Mouse (Mus musculus): ENCODE data around the gene Plekhm1. TPM values are rescaled to one million over a fixed set of nuclear protein-coding genes. Genes with fewer than 3 reads are reported as not detected.

Plekhm1 gene
- polyA plus RNA-seq, 1 experiment from 2014 or later = 7.6 TPM

GRCm38 (mm10) chr11:103381956-103382613 is 30.4 kb downstream of the Plekhm1 start:
- no peaks in the 10 kb centered on the region for H3K9me3 ChIP-seq (ENCODE audit: control insufficient read depth, low read length)
- H3K4me3 ChIP-seq (ENCODE audit: low read depth, low read length) = no peak overlapping the region
- no peak overlapping the region for H3K9ac ChIP-seq (ENCODE audit: low read length)
- DNase-seq (ENCODE audit: low spot score, missing footprints) (no peak), ATAC-seq (ENCODE audit: low FRiP score) (no peak)
- H3K27ac ChIP-seq (ENCODE audit: low read depth, low read length) = no peak overlapping the region
- WGBS = 84% methylated on average over 5 of the region's 5 CpGs
- no peaks in the 10 kb centered on the region for H3K4me1 ChIP-seq (ENCODE audit: control insufficient read depth, insufficient read depth, low read length)
- peaks cover 6% of the 10 kb centered on the region for H3K36me3 ChIP-seq (ENCODE audit: control insufficient read depth, insufficient read depth, low read length)
- no peaks in the 10 kb centered on the region for H3K27me3 ChIP-seq (ENCODE audit: control insufficient read depth, insufficient read depth, low read length)
- H3K4me2 ChIP-seq = no peak overlapping the region

- Histone ChIP-seq H3K27ac (ENCODE audit: low read depth, low read length) (no peak overlapping the region), H3K27me3 (ENCODE audit: control insufficient read depth, insufficient read depth, low read length) (no peaks in the 10 kb centered on the region), H3K36me3 (ENCODE audit: control insufficient read depth, insufficient read depth, low read length) (peaks cover 8% of the 10 kb centered on the region), H3K9ac (ENCODE audit: low read length) (no peak overlapping the region), H3K4me1 (ENCODE audit: control insufficient read depth, insufficient read depth, low read length) (no peaks in the 10 kb centered on the region), H3K4me2 (no peak overlapping the region), H3K9me3 (ENCODE audit: control insufficient read depth, low read length) (no peaks in the 10 kb centered on the region), H3K4me3 (ENCODE audit: low read depth, low read length) (no peak overlapping the region)
- DNase-seq (ENCODE audit: low spot score, missing footprints) (no peak), ATAC-seq (ENCODE audit: low FRiP score) (no peak)
- WGBS = 92% methylated on average over 7 of the region's 7 CpGs
Observed at GRCm38 (mm10) chr11:103381505-103381904, 31.0 kb downstream of the Plekhm1 start.

DNA sequence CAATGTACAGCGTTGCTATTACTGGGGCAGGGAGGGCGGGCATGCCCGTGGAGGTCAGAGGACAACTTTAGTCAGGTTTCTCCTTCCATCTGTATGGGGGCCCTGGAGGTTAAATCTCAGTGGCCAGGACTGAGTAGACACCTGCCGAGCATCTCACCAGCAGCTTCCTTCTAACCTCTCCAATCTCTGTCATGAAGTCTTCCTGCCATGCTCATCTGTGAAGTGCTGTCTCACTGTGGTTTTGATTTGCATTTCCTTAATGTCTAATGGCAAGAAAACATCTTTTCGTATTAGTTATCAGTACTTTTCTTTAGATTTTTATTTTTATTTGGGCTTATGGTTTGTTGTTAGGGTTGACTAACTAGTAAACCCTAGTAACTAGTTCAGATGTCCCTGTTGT is 32.0 kb downstream of the Plekhm1 start:
- 95% methylated on average over 5 of the region's 5 CpGs for WGBS

GRCm38 (mm10) chr11:103378341-103378740 is 34.1 kb downstream of the Plekhm1 start:
- H3K27me3 ChIP-seq (ENCODE audit: control insufficient read depth, insufficient read depth, low read length) = no peaks in the 10 kb centered on the region
- no peak overlapping the region for H3K4me3 ChIP-seq (ENCODE audit: low read depth, low read length)
- no peak overlapping the region for H3K4me2 ChIP-seq
- H3K9ac ChIP-seq (ENCODE audit: low read length) = no peak overlapping the region
- peaks cover 9% of the 10 kb centered on the region for H3K36me3 ChIP-seq (ENCODE audit: control insufficient read depth, insufficient read depth, low read length)
- no peak overlapping the region for H3K27ac ChIP-seq (ENCODE audit: low read depth, low read length)
- WGBS = 96% methylated on average over 6 of the region's 6 CpGs
- no peak for DNase-seq (ENCODE audit: low spot score, missing footprints)
- H3K9me3 ChIP-seq (ENCODE audit: control insufficient read depth, low read length) = no peaks in the 10 kb centered on the region
- ATAC-seq (ENCODE audit: low FRiP score) = no peak
- H3K4me1 ChIP-seq (ENCODE audit: control insufficient read depth, insufficient read depth, low read length) = no peaks in the 10 kb centered on the region

More for the DNA sequence above, 32.0 kb downstream of the Plekhm1 start:
- Histone ChIP-seq H3K4me3 (ENCODE audit: low read depth, low read length) (no peak overlapping the region), H3K9ac (ENCODE audit: low read length) (no peak overlapping the region), H3K4me2 (no peak overlapping the region), H3K27me3 (ENCODE audit: control insufficient read depth, insufficient read depth, low read length) (no peaks in the 10 kb centered on the region), H3K9me3 (ENCODE audit: control insufficient read depth, low read length) (no peaks in the 10 kb centered on the region), H3K27ac (ENCODE audit: low read depth, low read length) (no peak overlapping the region), H3K4me1 (ENCODE audit: control insufficient read depth, insufficient read depth, low read length) (no peaks in the 10 kb centered on the region), H3K36me3 (ENCODE audit: control insufficient read depth, insufficient read depth, low read length) (peaks cover 9% of the 10 kb centered on the region)
- ATAC-seq (ENCODE audit: low FRiP score) (no peak), DNase-seq (ENCODE audit: low spot score, missing footprints) (no peak)

GRCm38 (mm10) chr11:103375772-103376171 is 36.7 kb downstream of the Plekhm1 start:
- no peak for ATAC-seq (ENCODE audit: low FRiP score)
- Histone ChIP-seq H3K9ac (ENCODE audit: low read length) (no peak overlapping the region), H3K4me2 (no peak overlapping the region), H3K36me3 (ENCODE audit: control insufficient read depth, insufficient read depth, low read length) (peaks cover 9% of the 10 kb centered on the region), H3K27me3 (ENCODE audit: control insufficient read depth, insufficient read depth, low read length) (no peaks in the 10 kb centered on the region), H3K4me3 (ENCODE audit: low read depth, low read length) (no peak overlapping the region), H3K9me3 (ENCODE audit: control insufficient read depth, low read length) (no peaks in the 10 kb centered on the region), H3K4me1 (ENCODE audit: control insufficient read depth, insufficient read depth, low read length) (no peaks in the 10 kb centered on the region), H3K27ac (ENCODE audit: low read depth, low read length) (no peak overlapping the region)
- no peak for DNase-seq (ENCODE audit: low spot score, missing footprints)
- WGBS = 86% methylated on average over 5 of the region's 5 CpGs

DNA sequence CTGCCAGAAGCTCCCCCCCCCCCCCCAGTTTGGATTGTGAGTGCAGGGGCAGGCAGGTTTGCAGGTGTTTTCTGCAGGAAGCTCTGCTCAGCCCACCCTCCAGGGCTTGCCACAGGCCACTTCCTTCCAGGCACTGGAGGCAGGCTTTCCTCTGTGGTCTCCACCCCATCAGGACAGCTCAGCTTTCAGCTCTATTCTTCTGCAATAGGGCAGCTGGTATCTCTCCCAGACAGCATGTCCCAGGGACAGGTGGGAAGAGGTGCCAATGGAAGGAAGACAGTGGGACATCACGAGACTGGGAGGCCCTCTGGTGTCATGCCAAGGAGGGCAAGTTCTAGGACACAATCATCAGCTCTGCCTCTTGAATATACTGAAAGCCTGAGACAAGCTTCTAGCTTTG is 37.2 kb downstream of the Plekhm1 start:
- no peak overlapping the region for H3K9ac ChIP-seq (ENCODE audit: low read length)
- no peak overlapping the region for H3K4me2 ChIP-seq
- ATAC-seq (ENCODE audit: low FRiP score) = no peak
- no peaks in the 10 kb centered on the region for H3K27me3 ChIP-seq (ENCODE audit: control insufficient read depth, insufficient read depth, low read length)
- DNase-seq (ENCODE audit: low spot score, missing footprints) = no peak
- H3K36me3 ChIP-seq (ENCODE audit: control insufficient read depth, insufficient read depth, low read length) = peaks cover 9% of the 10 kb centered on the region
- no peak overlapping the region for H3K4me3 ChIP-seq (ENCODE audit: low read depth, low read length)
- no peaks in the 10 kb centered on the region for H3K9me3 ChIP-seq (ENCODE audit: control insufficient read depth, low read length)
- no peaks in the 10 kb centered on the region for H3K4me1 ChIP-seq (ENCODE audit: control insufficient read depth, insufficient read depth, low read length)
- H3K27ac ChIP-seq (ENCODE audit: low read depth, low read length) = no peak overlapping the region
- 100% methylated on average over 1 of the region's 1 CpGs for WGBS

GRCm38 (mm10) chr11:103373922-103374321 is 38.6 kb downstream of the Plekhm1 start:
- 90% methylated on average over 9 of the region's 9 CpGs for WGBS
- ATAC-seq (ENCODE audit: low FRiP score) = no peak
- Histone ChIP-seq H3K36me3 (ENCODE audit: control insufficient read depth, insufficient read depth, low read length) (peaks cover 6% of the 10 kb centered on the region), H3K4me1 (ENCODE audit: control insufficient read depth, insufficient read depth, low read length) (no peaks in the 10 kb centered on the region), H3K4me3 (ENCODE audit: low read depth, low read length) (no peak overlapping the region), H3K27ac (ENCODE audit: low read depth, low read length) (no peak overlapping the region), H3K9ac (ENCODE audit: low read length) (no peak overlapping the region), H3K9me3 (ENCODE audit: control insufficient read depth, low read length) (no peaks in the 10 kb centered on the region), H3K27me3 (ENCODE audit: control insufficient read depth, insufficient read depth, low read length) (no peaks in the 10 kb centered on the region), H3K4me2 (no peak overlapping the region)
- no peak for DNase-seq (ENCODE audit: low spot score, missing footprints)

GRCm38 (mm10) chr11:103372561-103372960 is 39.9 kb downstream of the Plekhm1 start:
- H3K4me2 ChIP-seq = no peak overlapping the region
- peaks cover 3% of the 10 kb centered on the region; the same call in 1 of the 2 replicates for H3K36me3 ChIP-seq (ENCODE audit: control insufficient read depth, insufficient read depth, low read length)
- H3K9me3 ChIP-seq (ENCODE audit: control insufficient read depth, low read length) = no peaks in the 10 kb centered on the region
- DNase-seq (ENCODE audit: low spot score, missing footprints) = no peak
- WGBS = 95% methylated on average over 4 of the region's 4 CpGs
- no peak overlapping the region for H3K4me3 ChIP-seq (ENCODE audit: low read depth, low read length)
- no peak overlapping the region for H3K27ac ChIP-seq (ENCODE audit: low read depth, low read length)
- H3K4me1 ChIP-seq (ENCODE audit: control insufficient read depth, insufficient read depth, low read length) = no peaks in the 10 kb centered on the region
- H3K27me3 ChIP-seq (ENCODE audit: control insufficient read depth, insufficient read depth, low read length) = no peaks in the 10 kb centered on the region
- H3K9ac ChIP-seq (ENCODE audit: low read length) = no peak overlapping the region
- no peak for ATAC-seq (ENCODE audit: low FRiP score)

- Histone ChIP-seq H3K4me2 (no peak overlapping the region), H3K9me3 (ENCODE audit: control insufficient read depth, low read length) (no peaks in the 10 kb centered on the region), H3K4me1 (ENCODE audit: control insufficient read depth, insufficient read depth, low read length) (no peaks in the 10 kb centered on the region), H3K9ac (ENCODE audit: low read length) (no peak overlapping the region), H3K4me3 (ENCODE audit: low read depth, low read length) (no peak overlapping the region), H3K36me3 (ENCODE audit: control insufficient read depth, insufficient read depth, low read length) (peaks cover 3% of the 10 kb centered on the region; the same call in 1 of the 2 replicates), H3K27me3 (ENCODE audit: control insufficient read depth, insufficient read depth, low read length) (no peaks in the 10 kb centered on the region), H3K27ac (ENCODE audit: low read depth, low read length) (no peak overlapping the region)
- 91% methylated on average over 3 of the region's 3 CpGs for WGBS
- DNase-seq (ENCODE audit: low spot score, missing footprints) = no peak
- ATAC-seq (ENCODE audit: low FRiP score) = no peak
Observed at GRCm38 (mm10) chr11:103372068-103372467, 40.4 kb downstream of the Plekhm1 start.

Data from midbrain, embryonic 11.5 days (tissue).